Mouse (Mus musculus): ENCODE measurements around the gene Mbd5.

Gene Mbd5

DNA sequence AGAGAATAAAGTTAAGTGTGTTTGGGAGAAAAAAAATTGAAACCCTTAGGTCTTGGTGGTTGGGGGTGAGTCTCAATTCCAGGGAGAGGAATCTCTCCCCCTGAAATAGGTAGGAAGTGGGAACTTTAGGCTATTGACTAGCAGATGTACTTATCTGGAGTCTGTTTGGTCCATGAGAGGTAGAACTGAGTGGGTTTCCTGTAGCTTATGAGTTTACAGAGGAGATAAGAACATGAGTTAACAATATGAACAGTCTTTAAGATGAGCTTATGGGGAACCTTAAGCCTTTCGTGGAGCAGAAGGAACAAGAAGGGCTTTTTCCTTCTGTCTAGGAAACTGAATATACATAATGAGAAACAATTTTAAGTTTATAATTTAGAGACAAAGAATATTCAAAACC lies 404.8 kb downstream of the Mbd5 start:
- no peak for DNase-seq

- DNase-seq: no peak
Observed at GRCm38 (mm10) chr2:49355867-49356266, 406.6 kb downstream of the Mbd5 start.

DNA sequence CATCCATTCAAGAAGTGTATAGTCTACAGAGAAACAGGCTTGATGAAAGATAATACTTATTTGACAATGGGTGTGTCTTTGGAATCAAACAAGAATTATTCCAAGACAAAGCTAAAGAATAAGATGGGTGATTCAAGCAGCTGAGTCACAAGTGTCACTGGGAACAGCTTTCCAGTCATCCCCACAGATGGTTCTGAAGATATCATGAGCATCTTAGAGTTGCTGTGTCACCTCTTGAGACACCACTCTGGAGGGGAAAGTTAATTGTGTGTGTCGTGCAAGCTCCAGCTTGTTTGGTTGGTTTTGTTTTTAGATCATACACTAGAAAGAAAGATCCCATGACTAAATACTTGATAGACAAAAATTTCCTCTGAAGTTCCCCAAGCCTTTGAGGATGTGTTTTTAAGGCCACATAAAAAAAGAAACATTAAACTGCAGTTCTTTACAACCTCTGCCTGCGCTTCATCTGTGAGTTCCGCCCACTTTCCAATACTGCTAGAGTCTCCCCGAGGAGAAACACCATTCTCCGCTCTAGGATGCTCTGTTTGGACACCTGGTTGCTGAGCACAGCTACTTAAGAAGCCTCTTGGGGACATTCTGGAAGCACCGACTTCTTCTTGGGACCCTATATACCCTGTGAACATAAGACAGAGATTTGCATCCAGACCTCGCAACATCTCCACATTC lies 409.0 kb downstream of the Mbd5 start:
- no peak for DNase-seq

DNA sequence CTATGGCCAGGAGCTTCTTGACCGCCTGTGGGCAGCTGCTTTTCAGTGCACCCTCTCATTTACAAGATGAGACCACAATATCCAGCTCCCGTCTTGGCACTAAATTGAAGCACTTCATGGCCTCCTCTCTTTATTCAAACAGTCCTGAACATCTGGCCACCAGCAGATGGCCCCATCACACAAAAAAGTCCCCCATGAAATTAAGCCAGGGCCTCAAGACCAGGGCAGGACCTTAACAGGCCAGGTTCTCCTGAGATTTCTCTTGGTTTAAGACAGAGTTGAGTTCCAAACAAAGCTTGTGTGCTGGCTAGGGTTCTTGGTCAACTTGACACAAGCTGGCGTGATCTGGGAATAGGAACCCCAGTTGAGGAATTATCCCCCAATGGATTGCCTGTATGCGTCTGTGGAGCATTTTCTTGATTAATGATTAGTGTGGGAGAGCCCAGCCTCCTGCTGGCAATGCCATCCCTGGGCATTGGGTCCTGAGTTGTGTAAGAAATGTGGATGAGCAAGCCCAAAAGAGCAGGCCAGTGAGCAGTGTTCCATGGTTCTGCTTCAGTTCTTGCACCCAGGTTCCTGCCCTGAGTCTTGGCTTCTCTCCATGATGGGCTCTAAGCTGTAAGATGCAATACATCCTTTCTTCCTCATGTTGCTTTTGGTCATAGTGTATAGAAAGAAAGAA lies 409.7 kb downstream of the Mbd5 start:
- peak; percentile 6 for DNase-seq

DNA sequence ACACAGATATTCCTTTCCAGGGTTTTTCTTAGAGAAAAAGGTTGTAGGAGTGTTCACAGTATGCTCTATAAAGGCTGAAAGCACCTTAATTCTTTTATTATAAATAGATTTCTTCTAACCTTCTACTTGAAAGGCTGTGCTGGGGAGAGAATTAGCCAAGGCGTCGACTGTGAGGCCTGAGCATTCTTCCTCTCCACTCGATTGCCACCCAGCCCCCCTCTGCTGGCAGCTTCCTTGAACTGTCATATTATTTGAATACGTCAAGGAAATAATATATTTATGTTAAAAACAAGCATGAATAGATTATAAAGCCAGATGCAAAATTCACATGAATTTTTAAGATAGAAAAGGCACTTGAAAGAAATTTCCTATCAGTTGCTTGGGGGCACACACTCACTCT lies 410.4 kb downstream of the Mbd5 start:
- DNase-seq: no peak

DNA sequence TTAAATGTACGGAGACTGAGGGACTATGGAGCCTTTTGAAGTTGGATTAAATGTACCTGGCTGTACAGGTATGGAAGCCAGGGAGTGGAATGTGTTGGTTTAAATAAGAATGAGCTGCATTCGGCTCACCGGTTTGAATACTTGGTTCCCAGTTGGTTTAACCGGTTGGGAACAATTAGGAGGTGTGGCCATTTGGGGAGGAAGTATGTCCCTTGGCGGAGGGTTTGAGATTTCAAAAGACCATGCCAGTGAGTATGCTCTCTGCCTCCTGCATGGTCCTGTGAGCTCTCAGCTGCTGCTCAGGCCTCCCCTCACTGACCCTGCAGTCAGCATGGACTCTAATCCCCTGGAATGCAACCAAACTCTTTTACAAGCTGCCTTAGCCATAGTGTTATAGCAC lies 415.2 kb downstream of the Mbd5 start:
- DNase-seq: no peak

GRCm38 (mm10) chr2:49366878-49367545 lies 417.7 kb downstream of the Mbd5 start:
- no peak for DNase-seq

- DNase-seq: no peak
Observed at GRCm38 (mm10) chr2:49367546-49367917, 418.2 kb downstream of the Mbd5 start.

GRCm38 (mm10) chr2:49371632-49372031 lies 422.3 kb downstream of the Mbd5 start:
- no peak for DNase-seq

DNA sequence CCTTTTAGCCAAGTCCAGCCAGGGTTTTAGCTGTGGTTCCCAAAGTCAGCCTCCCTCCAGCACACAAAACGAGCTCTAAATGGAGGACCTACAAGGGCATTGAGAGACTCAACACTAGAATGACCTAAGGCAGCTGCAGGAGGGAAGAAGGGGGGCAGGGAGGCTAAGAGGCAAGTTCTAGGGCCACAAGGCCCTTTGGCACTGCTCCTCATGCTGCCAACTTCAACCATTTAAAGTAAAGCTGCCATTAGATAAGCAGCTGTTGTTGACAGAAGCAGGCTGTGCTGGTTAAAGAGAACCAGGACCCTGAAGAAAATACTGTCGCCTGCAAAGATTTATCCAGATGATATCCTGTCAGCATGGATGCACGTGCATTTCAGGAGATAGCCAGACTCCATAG lies 423.3 kb downstream of the Mbd5 start:
- DNase-seq: no peak
